Mouse (Mus musculus) kidney, postnatal 14 days (tissue): ENCODE measurements around the gene Tm2d3.
A peak's percentile ranks its signal among the peaks of the same experiment; 100 is the strongest.

ENCODE experiments used
- DNase-seq: peaks from one replicate; pipeline ENCODE4 v3.0.0; 2022; ENCODE audit warnings: mixed read lengths

Tm2d3 gene

DNA sequence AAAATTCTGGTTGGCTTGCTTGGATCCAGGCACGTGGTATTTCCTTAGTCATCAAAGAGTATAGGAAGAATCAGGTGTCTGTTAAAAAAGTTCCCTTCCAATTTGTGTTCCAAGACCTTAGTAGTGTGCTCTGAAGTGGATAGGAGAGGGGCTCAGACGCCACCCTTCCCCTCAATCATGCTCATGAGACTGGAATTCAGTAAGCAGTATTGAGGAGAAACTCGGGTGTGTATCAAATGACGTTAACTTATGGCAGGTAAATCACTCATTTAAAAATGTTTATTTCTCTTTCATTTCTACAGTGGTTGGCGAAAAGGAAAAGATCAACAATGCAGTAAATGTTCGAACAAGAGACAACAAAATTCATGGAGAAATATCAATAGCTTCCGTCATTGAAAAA lies at the start of gene Tm2d3:
Gene Tm2d3, plus strand, starts transcription at position 301 of the 400 bp plus-strand sequence.
- DNase-seq, result no peak

DNA sequence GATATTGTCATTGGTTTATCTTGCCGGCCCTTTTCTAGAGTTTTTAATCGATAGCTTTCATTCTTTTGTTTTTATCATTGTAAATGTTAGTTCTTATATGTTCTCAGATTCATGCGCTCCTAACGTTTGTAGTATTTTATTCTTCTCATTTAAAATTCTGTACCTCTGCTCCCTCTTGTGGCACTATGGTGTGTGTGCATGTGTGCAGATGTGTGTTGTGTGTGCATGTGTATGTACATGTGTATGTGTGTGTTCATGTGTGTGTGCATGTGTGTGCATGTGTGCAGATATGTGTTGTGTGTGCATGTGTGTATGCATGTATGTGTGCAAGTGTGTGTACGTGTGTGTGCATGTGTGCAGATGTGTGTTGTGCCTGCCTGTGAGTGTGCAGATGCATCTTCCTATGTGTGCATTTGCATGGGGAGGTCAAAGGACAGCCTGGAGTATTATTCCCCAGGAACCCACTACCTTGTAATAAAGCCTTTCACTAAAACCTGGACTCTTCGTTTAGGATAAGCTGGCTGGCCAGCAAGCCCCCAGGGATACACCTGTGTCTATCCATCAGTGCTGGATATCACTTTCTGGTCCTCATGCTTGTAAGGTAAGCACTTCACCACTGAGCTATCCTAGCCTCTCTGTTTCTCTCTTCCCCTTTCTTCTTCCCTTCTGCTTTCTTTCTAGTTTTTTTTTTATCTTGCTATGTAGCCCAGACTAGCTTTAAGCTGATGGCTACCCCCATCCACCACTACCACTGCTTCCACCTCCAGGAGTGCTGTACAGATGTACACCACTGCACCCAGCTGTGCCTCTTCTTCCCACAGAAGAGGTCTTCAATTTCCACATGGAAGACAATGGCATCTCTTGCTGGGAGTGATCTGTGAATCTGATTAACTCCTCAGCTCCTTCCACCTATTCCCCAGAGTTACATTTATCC lies 48.3 kb upstream of the Tm2d3 start:
- no peak for DNase-seq

DNA sequence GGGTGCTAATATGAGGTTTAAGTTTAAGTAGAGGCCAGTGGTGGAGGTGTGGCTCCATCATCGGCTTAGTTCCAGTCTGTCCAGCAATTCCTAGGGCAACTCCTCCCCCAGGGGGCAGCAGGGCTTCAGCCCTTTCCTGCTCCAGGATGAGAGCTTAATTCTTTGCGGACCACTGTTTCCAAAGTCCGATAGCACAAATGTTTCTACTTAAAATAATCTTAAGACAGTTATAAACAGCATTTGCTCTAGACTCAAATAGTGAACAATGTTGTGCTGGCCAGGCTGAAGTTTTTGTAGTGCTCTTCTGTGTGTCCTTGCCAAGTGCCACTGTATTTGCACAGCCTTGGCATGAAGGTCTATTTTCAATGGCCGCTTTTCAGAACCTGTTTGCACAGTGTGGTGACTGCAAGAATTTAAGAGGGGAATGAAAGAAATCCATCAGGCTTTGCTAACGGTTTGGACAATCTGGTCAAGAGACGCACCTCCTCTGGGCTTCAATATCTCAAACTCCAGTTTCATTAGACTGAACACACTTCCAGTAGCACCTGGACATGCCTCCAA lies 47.0 kb upstream of the Tm2d3 start:
- DNase-seq, result no peak

DNA sequence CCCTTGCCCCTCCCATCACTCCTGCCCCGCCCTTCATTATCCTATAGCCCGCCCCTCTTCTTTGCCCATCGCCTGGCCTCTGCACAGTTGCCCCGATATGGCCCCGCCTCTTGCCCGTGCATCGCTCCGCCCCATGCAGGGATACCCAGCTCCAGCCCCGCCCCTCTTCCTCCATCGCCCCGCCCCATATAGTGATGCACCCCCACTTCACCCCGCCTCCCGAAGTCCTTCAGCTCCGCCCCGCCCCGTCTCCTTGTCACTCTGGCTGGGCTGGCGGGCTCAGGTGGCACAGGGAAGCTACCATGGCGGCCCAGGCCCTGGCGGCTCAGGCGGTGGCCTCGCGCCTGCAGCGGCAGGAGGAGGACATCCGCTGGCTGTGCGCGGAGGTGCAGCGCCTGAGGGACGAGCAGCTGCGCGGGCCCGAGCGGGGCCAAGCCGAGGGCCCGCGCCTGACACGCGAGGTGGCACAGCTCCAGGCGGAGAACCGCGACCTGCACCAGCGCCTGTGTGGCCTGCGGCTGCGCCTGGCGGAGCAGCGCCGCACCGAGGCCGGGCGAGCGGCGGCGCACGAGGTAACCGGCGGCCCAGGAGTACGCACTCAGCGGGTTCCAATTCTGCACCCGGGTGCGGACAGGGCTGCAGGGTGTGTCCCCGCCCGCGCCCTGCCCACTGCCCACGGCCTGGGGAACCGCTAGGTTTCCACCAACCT lies 46.2 kb upstream of the Tm2d3 start, which contains the start of gene Tarsl2:
Gene Tarsl2, plus strand, starts transcription at position 256 of the 709 bp plus-strand sequence.
- DNase-seq, result peak; percentile 97

DNA sequence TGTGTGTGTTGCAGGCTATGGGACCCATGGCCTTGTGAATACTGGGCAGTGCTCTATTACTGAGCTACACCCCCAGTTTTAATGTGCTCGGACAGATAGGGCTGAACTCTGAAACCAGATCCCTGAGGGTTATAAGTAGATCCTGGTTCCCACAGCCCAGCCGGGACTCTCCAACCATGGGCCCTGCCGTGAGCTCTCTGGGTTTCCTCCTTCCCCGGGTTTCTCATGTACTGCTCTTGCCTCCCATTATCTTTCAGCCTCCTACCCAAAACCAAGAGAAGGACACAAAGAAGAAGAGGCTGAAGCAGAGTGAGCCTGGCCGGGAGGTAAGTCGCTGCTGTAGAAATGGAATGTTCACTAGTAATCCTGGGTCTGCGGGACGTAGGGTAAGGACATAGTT lies 45.0 kb upstream of the Tm2d3 start:
- DNase-seq, result no peak

DNA sequence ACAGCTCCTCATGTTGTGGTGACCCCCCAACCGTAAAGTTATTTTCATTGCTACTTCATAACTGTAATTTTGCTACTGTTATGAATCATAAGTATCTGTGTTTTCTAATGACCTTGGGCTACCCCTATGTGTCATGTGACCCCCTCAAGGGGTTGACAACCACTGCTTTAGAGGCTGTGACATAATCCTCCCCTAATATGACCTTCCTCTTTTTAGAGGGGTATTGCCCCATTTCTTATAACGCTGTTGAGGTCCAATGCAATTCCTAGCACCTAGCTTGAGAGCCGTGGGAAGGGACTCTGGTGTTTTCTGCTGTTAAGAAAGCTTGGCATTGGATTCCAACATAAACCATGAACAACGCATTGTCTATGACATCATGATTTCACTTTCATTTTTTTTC lies 40.3 kb upstream of the Tm2d3 start:
- DNase-seq, result no peak

DNA sequence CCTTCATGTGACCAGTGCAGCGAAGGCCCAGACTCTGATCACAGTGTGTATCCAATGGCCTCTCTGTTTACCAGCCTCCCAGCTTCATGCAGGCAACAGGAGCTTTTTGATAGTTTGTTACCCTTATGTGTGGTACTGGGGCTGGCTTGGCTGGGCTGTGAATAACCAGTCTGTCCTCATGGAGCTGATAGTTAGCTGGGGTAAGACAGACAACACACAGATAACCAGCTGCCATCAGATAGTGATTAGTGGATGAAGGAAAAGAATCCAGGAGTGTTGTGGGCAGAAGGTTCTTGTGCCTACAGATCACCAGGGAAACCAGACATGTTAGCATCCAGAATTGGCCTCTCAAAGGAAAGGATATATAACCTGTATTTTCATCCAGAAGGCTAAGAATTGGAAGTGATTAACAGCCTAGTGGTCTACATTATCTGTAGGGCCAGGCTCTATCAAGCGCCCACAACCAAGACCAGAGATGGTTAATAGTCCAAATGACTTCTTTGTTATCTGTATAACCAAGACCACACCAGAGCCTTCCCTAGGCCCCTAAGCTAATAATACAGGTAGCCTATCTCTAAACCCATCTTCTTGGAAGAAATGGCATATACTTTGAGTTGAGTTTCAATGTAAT lies 33.4 kb upstream of the Tm2d3 start:
- DNase-seq, result no peak

DNA sequence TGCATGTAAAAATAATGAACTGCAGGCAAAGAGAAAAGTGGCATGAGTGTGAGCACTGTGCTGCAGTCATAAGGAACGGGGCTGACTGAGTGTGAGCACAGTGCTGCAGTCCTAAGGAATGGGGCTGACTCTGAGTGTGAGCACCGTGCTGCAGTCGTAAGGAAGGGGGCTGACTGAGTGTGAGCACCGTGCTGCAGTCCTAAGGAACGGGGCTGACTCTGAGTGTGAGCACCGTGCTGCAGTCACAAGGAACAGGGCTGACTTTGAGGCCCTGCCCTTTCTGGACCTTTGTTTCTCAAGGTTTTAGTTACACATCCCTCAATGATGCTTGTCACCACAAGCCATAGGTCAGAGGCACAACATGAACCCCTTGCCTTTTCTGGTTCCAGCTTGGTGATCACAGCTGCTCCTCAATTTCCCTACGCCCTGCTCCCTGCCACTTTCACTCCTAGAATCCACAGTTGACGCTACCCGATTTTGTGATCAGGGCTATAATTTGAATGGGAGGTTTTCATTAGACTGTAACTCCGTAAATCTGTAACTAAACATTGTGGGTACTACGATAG lies 27.7 kb upstream of the Tm2d3 start:
- no peak for DNase-seq

DNA sequence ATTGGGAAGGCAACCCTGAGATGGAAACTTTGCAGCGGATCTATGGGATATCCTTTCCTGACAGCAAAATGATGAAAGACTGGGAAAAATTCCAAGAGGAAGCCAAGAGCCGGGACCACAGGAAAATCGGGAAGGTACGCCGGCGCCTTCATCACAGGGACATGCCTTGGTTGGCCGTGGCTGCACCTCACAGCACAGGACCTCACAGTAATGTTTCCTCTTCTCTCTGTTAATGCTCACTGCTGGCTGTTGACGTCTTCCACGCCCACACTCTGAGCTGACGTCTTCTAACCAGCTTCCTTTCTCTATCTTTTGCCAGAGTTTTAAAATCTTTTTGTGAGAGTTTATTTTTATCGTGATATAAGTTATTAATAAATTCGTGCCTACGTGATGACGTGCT lies 27.1 kb upstream of the Tm2d3 start:
- DNase-seq, result peak; percentile 67

DNA sequence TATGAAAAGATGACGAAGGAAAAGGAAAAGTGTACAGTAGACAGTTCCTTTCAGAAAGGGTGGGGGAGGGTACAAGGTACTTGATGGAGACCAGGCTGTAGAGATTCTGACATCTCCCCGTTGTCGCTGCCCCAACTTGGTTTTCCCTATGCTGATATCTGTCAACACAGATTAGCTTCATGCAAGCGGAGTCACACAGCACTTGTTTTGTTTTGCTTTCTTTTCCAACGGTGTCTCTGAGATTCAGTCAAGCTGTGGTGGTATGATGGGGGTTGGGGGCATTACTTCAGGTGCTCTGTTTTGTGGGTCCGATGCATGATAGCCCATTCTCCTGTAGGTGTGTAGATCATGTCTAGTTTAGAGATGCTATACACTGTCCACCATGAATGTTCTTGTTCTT lies 23.5 kb upstream of the Tm2d3 start:
- no peak for DNase-seq

DNA sequence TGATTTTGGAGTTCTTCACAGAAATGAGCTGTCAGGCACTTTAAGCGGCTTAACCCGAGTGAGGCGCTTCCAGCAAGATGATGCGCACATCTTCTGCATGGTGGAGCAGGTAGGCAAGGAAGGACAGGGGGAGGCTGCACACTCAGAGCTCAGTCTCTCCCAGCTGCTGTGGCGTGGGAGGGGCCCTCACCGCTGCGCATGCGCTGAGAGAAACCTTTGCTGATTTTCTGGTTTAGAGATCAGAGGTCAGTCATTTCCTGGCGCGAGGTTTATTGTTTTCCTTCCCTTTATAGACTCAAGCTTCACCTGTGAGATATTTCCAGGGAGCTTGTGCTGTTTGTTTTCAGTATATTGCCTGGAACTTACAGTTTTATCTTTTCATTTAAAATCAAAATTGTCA lies 12.9 kb upstream of the Tm2d3 start:
- DNase-seq, result no peak

DNA sequence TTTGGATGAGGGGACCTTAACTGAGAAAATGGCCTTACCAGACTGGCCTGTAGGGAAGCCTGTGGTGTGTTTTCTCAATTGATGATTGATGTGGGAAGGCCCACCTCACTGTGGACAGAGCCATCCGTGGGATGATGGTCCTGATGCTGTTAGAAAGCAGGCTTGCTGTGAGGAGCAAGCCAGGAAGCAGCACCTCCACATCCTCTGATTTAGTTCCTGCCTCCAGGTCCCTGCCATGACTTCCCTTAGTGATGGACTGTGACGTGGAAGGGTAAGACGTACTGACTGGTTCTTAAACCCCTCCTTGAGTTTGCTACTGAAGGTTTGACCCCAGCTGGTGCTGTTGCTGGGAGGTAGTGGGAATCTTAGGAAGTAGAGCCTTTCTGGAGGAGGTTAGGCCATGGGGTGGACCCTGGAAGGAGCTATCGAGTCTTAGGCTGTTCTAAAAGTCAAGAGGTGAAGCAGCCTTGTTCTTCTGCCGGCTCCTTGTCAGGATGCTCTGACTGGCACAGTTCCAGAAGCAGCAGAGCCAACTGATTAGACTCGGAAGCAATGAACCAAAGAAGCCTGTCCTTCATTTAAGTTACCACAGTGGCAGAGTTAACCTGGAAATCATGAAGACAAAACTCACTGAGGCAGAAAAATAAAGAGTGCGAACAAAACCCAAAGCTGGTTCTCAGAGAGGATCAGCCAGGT lies 11.9 kb upstream of the Tm2d3 start:
- no peak for DNase-seq

DNA sequence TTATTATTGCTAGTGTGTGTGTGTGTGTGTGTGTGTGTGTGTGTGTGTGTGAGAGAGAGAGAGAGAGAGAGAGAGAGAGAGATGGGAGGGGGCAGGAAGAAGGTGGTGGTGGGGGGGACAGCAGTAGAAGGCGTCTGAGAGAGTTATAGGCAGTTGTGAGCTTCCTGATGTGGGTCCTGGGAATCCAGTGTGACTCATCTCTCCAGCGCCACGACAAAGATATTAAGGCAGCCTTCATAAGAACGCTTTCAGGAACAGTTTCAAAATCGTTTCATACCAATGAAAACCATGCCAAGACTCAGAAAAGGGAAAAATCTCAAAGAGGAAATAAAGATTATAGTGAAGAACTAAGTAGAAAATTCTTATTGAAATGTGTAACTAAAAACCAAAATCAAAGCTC lies 9.8 kb upstream of the Tm2d3 start:
- DNase-seq, result no peak

DNA sequence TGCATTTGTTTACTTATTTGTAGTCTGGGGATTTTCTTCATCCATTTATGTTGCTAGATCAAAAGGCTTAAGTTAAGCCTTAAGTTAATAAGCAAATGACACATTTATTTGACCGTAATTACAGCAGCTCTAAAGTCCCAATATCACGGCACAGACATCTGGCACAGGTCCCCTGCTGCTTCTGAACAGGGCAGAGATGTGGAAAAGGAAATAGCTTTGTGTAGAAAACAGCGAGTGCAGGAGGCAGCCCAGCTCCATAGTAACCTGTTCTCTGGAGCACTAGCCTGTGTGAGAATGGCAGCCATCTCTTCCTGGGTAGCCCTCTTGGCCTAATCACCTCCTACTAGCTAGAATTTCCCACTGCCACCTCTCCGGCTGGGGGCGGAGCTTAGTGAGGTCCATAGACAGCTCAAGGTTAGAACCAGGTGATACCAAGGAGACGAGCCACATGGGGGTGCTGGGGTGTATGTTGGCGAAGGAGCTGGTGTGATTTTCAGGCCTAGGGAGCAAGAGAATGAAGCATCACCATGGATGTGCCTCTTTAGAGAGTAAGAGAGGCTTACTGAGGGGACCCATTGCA lies 6.6 kb upstream of the Tm2d3 start:
- DNase-seq, result no peak

DNA sequence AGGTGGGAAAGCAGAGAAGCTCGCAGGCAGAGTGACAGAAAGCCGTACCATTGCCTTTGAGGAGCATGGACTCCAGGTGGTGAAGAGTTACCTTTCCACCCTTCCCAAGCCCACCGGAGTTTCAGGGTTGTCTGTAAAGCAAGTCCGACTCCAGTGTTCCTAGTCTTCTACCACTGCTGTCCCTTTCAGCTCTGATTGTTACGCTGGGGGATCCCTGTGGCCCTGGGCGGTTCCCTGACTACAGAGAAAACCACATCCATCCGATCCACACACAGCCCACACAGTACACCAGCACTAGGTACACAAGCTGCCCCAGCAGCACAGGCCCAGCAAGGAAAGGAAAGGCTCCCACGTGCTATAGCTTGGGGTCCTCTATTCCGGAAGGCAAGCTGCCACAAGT lies 4.3 kb upstream of the Tm2d3 start:
- no peak for DNase-seq

DNA sequence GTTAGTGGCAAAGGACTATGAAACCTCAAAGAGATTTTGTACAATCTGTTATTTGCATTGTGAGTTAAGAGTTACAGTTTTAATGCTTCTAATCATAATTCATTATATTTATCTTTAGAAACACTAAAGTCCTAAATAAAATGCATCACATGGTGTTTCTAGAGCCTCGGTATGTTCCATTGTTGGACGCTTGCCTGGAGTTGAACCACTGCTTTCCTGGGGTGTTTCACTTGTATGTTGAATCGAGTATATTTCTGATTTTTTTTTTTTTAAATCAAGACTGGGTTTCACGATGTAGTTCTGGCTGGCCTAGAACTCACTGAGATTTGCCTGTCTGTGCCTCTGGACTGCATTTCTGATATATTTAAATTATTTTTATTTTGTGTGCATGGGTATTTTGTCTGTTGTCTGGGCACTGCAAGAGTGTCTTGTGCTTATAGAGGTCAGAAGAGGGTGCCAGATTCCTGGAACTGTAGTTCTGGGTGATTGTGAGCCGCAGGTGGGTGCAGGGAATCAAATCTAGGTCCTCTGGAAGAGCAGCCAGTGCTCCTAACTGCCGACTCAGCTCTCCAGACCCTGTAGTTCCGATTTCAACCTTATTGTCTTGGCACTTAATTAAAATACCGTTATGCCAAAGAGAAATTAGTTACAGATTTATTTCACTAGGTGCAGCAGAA lies 1.1 kb downstream of the Tm2d3 start:
- no peak for DNase-seq

DNA sequence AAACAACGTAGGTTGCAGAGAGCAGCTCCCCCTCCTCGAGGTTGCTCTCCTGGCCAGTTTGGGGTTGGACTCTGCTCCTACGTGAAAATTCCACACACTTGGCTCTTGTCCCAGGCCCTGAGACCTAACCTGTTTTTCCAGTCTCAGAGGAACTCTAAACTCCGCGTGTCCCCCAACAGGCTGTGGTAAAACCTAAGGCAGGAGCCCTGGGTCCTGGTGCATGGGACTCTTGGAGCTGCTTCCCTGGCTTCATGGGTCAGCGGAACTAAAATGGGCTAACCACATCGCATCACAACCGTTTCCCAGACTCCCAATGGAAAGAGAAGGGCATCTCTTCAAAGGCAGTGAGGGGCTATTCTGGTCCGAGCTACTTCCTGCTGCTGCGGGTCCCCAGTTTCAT lies 1.9 kb downstream of the Tm2d3 start:
- peak; percentile 87 for DNase-seq

DNA sequence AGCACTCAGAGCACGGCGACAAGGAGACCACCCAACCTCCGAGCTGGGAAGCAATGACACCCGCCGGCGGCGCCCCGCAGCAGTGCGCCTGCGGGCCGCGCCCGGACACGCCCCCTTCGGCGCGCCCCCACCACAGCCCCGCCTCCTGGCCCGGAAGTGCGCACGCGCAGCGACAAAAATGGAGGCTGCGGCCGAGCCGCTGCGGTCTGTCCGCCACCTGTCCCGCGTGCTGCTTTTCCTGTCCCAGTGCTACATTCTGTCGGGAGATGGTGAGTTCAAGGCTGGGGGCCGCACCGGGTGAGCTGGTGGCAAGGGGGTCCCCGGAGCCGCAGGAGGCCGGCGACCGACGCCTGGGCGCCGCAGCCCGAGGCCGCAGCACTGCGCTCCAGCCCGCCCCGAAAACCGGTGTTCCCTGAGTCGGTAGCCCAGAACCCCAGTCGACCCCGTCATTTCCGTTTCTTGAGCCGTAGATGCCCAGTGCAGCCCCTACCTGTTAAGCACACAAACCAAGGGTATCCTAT lies 2.4 kb downstream of the Tm2d3 start:
- peak; percentile 91 for DNase-seq

DNA sequence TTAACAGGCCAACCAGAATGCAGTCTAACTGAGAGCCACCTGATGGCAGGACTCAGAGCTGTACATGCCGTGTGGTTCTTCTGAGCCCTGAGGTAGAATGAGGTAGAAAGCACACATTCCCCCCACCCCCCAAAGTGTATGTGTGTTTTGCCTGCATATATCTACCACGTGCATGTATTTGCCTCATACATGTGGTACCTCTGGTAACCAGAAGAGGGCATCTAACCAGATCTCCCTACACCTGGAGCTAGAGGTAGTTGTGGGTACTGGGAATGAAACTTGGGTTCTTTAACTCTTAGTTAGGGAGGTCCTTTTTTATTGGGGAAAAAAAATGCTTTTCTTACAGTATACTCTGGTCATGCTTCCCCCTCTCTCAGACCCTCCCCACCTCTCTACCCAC lies 5.5 kb downstream of the Tm2d3 start:
- no peak for DNase-seq

DNA sequence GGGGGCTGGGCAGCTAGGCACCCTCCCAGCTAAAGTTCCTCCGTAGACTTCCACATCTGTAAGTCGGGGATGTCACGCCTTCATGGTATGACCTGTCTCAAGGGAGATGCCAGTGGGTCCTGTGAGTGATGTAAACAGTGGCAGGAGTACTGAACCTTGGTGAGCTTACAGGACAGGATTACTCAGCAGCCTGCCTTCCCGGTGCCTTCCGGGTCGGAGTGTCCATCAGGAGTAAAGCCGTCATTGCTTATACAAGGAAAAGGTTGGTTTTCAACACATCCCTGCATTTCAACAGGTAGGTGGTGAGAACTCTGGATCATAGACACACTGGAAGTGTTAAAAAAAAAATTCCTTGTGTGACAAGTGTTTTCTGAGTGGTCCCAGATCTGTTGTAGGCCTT lies 11.1 kb downstream of the Tm2d3 start:
- no peak for DNase-seq

DNA sequence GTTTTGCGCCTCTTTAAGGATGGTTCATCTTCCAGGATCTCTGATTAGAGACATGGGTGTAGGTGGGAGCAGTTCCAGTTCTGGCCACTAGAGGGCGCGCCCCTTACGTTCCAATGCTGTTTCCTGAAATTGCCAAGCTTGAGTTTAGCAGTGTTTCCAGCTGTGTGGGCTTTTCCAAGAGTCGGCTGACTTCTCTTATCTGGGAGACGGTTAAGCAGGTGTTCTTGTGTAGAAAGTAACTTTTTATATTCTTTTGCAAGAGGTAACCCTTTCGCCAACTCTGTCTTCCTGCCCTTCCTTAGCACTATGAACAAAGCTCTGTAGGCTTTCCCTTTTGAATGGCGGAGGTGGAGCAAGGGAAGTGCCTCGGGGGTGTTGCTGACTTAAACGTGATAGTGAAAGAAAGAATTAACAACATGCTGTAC lies 13.9 kb downstream of the Tm2d3 start:
- DNase-seq, result peak; percentile 83
